Mouse (Mus musculus) lung, postnatal 0 days (tissue): ENCODE measurements around the gene Rasl10b.

Experiments
- CTCF ChIP-seq: IDR thresholded peaks from 2 replicates; pipeline ENCODE4 v1.5.1; 2016; ENCODE audit warnings: antibody characterized with exemption, mild to moderate bottlenecking
- EP300 ChIP-seq: IDR thresholded peaks from 2 replicates; pipeline ENCODE4 v1.6.1; 2016; ENCODE audit warnings: antibody characterized with exemption, mild to moderate bottlenecking, control low read depth

- TF ChIP-seq CTCF (no peak), EP300 (no peak)
Observed at GRCm38 (mm10) chr11:83379745-83380341, 29.1 kb upstream of the Rasl10b start.
